Mouse (Mus musculus): ENCODE measurements around the gene Plekhh3.

Plekhh3 gene

DNA sequence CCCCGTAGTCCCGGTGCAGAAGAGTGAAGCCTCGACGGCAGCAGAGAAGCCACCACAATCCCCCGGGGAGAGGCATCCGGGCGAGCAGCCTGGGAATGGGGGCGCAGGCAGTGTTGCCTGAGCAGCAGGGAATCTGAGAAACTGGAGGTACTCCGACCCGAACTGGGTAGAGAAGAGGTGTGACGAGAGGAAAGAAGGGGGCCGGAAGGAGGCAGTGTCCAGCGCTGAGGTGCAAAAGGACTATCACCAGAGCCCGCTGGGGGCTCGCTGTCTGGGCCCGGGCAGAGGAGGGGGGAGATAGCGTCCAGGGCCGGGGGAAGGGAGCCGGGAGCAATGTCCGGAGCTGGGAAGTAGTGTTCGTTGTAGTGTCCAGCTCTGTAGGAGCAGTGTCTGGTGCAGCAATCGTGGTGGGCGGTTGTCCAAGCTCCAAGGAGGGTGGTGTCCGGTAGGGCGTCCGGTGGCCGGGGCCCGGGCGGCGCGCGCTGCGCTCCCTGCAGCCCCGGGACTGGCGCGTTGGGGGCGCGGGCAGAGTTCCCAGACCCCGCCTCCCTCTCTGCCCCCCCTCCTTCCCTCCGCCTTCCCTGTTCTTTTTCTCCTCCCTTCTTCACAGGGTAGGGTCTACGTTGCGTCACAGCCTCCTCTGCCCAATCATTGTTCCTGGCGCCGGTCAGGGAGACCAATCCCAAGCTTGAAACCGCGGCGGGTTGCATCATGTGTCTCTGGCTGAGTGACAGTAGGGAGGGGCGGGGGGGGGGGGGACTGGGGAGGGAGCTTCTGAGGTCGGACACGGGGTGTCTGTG lies at the start of gene Plekhh3:
TSS of gene Plekhh3 (minus strand) at position 541 of the 800 bp plus-strand sequence.
- CTCF ChIA-PET, result interaction anchor here (0.6 kb wide), 1 partner anchor 468 kb away, joined by 13 read pairs; no protein-coding TSS in a partner anchor

- CTCF ChIA-PET, result no interaction called here
These were observed 49.7 kb upstream of the Plekhh3 start for GRCm38 (mm10) chr11:101220853-101221252.

DNA sequence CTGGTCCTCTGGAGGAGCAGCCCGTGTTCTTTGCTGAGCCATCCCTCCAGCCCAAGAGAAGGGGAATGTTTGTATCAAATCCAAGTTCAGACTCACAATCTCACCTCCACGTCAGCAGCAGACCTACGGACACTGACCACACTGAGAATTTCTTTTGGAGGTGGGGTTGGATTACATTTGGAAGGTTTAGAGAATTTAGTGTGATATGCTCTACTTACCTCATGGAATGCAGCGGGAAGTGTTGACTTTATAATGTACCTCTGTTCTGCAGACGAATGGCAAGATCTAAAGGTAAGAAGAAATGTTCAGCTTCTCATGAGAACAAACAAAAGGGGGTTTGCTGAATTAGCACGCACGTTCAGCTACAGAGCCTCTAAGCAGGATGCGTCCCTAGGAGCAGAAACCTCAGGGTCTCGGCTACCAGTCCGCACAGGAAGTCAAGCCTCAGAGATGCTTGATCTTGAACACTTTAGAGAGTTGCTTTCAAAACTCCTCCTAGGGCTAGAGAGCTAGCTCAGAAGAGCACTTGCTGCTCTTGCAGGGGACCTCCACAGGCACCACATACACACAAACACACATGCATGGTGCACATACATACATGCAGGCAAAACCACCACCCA lies 47.4 kb upstream of the Plekhh3 start:
- CTCF ChIA-PET, result interaction anchor here (0.6 kb wide), 1 partner anchor 42 kb away, joined by 4 read pairs; the partner anchor contains the start of gene Wnk4

DNA sequence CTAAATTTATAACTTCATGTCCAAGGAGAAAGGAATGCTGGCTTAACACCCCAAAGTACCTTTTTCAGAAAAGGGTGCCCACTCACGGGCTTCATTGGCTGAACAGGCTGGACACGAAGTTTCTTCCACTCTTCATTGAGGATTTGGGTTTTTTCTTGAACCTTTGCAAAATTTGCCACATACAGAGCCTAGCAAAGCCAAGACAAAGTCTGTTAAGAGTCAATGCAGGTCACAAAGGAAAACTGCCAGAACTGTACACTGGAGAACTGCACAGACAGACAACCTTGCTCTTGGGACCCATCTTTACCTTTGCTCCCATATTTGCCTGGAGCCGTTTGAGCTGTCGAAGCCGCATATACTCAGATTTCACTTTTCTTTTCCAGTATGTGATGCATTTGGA lies 45.8 kb upstream of the Plekhh3 start:
- CTCF ChIA-PET, result no interaction called here

DNA sequence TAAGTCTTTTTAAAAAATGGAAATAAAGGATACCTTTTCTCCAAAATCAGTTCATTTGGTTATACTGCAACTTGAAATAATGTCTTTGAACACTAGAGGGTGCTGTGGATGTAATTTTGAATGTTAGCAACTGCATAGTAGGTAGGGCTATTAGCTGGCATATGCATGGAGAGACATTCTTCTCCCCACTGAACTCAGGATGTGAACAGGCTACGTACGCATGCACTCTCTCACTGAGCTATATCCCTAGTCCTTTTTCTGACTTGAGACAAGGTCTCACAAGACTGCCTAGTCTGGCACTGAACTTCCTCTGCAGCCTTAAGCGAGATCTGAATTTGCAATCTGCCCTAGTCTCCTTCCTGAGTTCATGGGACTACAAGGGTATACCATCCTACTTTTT lies 40.8 kb upstream of the Plekhh3 start:
- CTCF ChIA-PET, result interaction anchor here (0.7 kb wide), 2 partner anchors 69 to 947 kb away, joined by 5 to 10 read pairs; no protein-coding TSS in a partner anchor

GRCm38 (mm10) chr11:101200986-101201385 lies 29.8 kb upstream of the Plekhh3 start:
- CTCF ChIA-PET, result interaction anchor here (1.0 kb wide), 1 partner anchor 394 kb away, joined by 3 read pairs; no protein-coding TSS in a partner anchor

GRCm38 (mm10) chr11:101199555-101199954 lies 28.4 kb upstream of the Plekhh3 start:
- CTCF ChIA-PET, result interaction anchor here (0.6 kb wide), 1 partner anchor 81 kb away, joined by 3 read pairs; no protein-coding TSS in a partner anchor

DNA sequence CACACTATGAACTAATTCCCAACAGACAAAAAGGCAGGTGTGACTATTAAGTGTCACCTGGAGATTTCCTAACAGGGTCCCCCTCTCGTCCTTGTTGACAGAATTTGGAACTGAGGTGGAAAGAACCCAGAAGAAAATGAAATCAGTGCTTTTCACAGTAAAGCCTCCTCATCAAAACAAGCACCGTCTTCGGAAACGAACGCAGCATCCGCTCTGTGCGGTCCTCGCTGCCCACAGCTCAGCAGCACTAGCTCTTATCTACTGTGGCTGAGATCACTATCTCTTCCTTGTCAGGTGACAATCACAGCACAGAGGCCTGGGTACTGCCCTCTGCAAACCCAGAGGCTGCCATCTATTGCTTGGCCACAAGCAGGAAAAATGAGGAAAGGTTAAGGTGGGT lies 25.0 kb upstream of the Plekhh3 start:
- CTCF ChIA-PET, result interaction anchor here (0.5 kb wide), 1 partner anchor 1944 kb away, joined by 3 read pairs; no protein-coding TSS in a partner anchor

DNA sequence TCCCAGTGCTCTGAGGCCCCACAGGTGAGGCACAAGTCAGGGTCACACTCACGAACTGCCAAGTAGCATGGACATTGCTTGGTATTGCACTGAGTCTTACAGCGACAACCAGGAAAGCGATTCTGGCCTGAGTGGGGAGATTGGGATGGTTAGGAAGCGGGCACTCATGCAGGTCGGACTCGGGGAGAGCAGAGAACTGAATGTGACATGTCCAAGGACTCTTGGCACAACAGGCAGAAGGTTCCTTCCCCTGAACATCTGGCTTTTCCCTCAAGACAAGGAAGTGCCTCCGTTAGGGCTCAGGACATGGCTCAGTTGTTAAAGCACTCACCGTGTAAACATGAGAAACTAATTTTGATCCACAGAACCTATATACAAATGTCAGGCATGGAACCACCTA lies 24.4 kb upstream of the Plekhh3 start:
- CTCF ChIA-PET, result no interaction called here

DNA sequence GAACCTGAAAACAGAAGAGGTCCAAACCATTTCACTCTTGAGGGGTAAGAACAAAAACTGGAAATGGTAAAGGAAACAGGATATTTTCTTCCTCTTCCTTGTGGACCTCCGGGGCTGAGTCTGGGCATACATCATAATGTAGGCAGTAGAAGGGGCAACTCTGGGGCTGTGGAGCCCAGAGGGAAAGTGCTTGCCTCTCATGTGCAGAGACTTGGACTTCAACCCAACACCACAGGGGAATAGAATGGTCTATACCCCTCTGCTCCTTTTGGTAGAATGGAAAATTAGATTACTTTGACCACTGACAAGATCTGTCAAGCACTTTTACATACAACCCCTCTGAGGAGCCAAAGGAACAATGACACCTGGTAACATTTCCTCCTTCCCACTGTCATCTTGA lies 23.9 kb upstream of the Plekhh3 start:
- CTCF ChIA-PET, result no interaction called here

DNA sequence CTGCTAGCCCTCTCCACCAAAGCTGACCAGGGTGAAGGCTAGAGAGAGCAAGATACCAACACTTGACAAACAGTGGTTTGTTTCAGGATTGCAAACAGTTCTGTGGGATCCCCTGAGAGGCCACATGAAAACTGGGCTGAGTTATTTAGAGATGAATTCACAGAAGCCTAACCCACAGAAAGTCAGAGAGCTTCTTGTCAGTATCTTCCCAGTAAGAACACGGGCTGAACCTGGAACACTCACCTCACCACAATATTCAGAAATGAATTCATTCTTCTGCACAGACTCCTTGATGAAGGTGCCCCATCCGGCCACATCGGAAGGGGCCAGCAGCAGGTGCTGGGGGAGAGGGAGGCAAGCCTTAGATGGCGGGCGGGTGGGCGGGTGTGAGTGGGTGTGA lies 23.5 kb upstream of the Plekhh3 start:
- CTCF ChIA-PET, result no interaction called here

DNA sequence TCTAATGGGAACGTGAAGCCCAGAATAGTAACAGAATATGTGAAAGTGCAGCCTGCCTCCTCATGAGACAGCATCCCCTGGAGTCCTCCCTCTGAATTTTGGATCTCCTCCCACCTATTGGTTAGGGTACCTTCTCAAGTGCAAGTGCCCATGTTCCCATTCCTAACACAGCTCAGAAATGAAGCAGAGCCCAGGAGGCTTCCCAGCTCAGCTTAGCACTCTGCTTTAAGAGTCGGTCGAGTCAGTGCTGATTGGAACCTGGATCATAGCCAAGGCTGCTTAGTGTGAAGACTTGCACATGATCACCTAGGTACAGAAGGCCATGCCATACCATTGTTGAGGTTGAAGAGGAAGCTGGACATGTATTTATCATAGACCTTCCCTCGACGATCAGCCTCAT lies 23.0 kb upstream of the Plekhh3 start:
- CTCF ChIA-PET, result no interaction called here

GRCm38 (mm10) chr11:101193076-101193475 lies 21.9 kb upstream of the Plekhh3 start:
- CTCF ChIA-PET, result interaction anchor here (0.6 kb wide), 2 partner anchors 176 to 522 kb away, joined by 3 read pairs; no protein-coding TSS in a partner anchor

GRCm38 (mm10) chr11:101192646-101193045 lies 21.5 kb upstream of the Plekhh3 start:
- CTCF ChIA-PET, result interaction anchor here (0.6 kb wide), 1 partner anchor 177 kb away, joined by 3 read pairs; no protein-coding TSS in a partner anchor

GRCm38 (mm10) chr11:101191919-101192470 lies 20.8 kb upstream of the Plekhh3 start:
- CTCF ChIA-PET, result no interaction called here

GRCm38 (mm10) chr11:101190913-101191907 lies 20.1 kb upstream of the Plekhh3 start:
- CTCF ChIA-PET, result interaction anchor here (1.0 kb wide), 1 partner anchor 12 kb away, joined by 3 read pairs; no protein-coding TSS in a partner anchor

- CTCF ChIA-PET, result no interaction called here
These were observed 19.2 kb upstream of the Plekhh3 start for GRCm38 (mm10) chr11:101190181-101190912.

- CTCF ChIA-PET, result no interaction called here
These were observed 18.5 kb upstream of the Plekhh3 start for GRCm38 (mm10) chr11:101189495-101190180.

DNA sequence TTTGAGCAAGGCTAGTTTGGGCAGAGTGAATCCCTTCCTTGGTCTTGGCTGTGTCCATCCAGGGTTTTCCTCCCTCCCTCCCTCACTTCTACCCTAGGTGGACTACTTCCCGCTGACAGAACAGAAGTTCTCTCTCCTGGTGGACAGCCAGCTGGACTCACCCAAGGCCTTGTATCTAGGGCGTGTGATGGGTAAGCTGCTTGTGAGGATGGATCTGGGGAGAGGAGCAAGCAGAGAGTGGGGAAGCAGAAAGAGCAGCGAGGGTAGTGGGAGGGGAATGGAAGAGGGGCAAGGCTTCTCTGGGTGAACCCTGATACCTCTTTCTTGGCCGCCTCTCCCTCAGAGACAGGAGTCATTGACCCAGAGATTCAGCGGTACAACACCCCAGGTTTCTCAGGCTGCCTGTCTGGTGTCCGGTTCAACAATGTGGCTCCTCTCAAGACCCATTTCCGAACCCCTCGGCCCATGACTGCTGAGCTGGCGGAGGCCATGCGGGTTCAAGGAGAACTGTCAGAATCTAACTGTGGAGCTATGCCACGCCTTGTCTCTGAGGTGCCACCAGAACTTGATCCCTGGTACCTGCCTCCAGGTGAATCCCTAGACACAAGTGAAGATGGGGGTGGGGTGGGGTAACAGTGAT lies 17.1 kb upstream of the Plekhh3 start:
- CTCF ChIA-PET, result no interaction called here

Data from spleen, embryonic (tissue).